In the genomic region with DNA sequence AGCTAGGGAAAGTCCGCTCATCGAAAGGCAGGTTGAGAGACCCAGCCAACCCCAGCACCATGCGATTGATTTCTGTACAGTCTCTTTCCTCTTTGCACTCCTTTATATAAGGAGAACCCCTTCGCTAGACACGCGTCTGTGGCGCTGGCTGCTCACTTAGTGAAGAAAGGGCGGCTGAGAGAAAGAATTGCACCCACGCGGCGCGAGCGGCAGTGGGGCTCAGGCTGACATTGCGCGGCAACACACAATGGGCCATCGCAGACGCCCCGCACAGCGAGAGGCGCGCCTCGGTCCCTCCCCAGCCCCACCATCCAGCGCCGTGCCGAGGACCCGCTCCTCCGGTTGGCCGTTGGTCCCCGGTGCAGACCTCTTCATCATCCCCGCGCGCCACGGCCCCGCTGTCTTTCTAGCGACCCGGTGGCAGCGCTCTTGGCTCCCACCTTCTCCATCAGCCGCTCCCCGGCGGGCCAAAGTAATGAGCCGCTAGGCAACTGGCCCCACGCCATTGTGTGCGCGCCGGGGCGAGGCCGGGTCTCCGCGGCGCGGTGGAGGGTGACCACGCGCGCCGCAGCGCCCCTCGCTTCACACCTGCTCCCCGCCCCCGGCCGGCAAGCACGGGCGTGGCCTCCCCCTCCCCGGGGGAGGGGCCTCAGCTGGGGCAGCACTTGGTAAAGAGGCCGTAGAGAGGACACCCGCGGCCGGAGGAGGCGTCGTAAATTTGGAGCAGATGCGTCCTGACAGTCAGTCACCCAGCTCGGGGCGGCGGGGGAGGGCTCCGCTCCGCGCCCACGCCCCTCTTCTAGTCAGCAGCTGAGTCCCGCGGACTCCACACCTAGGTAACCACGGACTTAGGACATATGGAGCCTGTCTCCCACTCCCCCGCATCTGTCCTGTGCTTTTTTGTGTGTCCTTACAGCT, we compare ENCODE assay signal across 8 mouse cellular contexts. TPM values are rescaled to one million over a fixed set of nuclear protein-coding genes. Genes with fewer than 3 reads are reported as not detected.
DNase-seq lines count a peak whose midpoint lies in the region; ATAC-seq and TF ChIP-seq lines count a peak whose summit lies in the region.

No protein-coding gene starts in this region.

- peaks cover 57% of the 10 kb centered on the region for H3K4me1 ChIP-seq in forebrain, embryonic 10.5 days
- peaks cover 41% of the 10 kb centered on the region for H3K4me1 ChIP-seq in hindbrain, embryonic 14.5 days (replicated peaks; ENCODE audit: control insufficient read depth, insufficient read depth, low read length)
- H3K4me1 ChIP-seq in midbrain, embryonic 13.5 days (replicated peaks) = peaks cover 55% of the 10 kb centered on the region
- peaks cover 14% of the 10 kb centered on the region for H3K4me1 ChIP-seq in testis, adult 2 months (ENCODE audit: control insufficient read depth, insufficient read depth, low read length)

- H3K9ac ChIP-seq in hindbrain, embryonic 14.5 days = peak overlapping the region; percentile 87
- H3K9ac ChIP-seq in midbrain, embryonic 13.5 days (replicated peaks) = peak overlapping the region; percentile 77

- peak; percentile 73 for ATAC-seq in hindbrain, embryonic 14.5 days (ENCODE audit: low FRiP score)
- peak; percentile 67 for ATAC-seq in midbrain, embryonic 13.5 days

- peak; percentile 88 for DNase-seq in heart, adult 11 months
- DNase-seq in heart, postnatal 25 days (ENCODE audit: low spot score) = no peak
- peak; percentile 76 for DNase-seq in brain, adult 2 months (ENCODE audit: low read depth, low spot score)
- peak; percentile 56 for DNase-seq in forebrain, embryonic 10.5 days (ENCODE audit: extremely low spot score, low spot score)
- DNase-seq in hindbrain, embryonic 14.5 days (ENCODE audit: low spot score) = peak; percentile 52
- DNase-seq in left cerebral cortex, postnatal 4 days = peak; percentile 68

- peak overlapping the region; percentile 96 for H3K4me2 ChIP-seq in hindbrain, embryonic 14.5 days (replicated peaks)
- peak overlapping the region; percentile 94 for H3K4me2 ChIP-seq in midbrain, embryonic 13.5 days (replicated peaks)

- intact Hi-C loops in heart, postnatal 25 days (cut with DNase I) = loop anchor here (2.0 to 5.0 kb wide), 3 partner anchors 28 to 177 kb away; partner anchors contain the start of genes Esam and Robo3
- intact Hi-C loops in left cerebral cortex, postnatal 4 days (cut with DNase I) = loop anchor here (10.0 kb wide), 1 partner anchor 474 kb away; no protein-coding TSS in a partner anchor

- peak overlapping the region; percentile 84 for H3K27ac ChIP-seq in forebrain, embryonic 10.5 days
- H3K27ac ChIP-seq in hindbrain, embryonic 14.5 days = peak overlapping the region; percentile 93
- peak overlapping the region; percentile 88 for H3K27ac ChIP-seq in midbrain, embryonic 13.5 days
- no peak overlapping the region for H3K27ac ChIP-seq in testis, adult 2 months (ENCODE audit: control insufficient read depth, insufficient read depth, low read depth, low read length)

- peak overlapping the region; percentile 63 for H3K4me3 ChIP-seq in forebrain, embryonic 10.5 days
- peak overlapping the region; percentile 59 for H3K4me3 ChIP-seq in hindbrain, embryonic 14.5 days (replicated peaks; ENCODE audit: low read length)
- H3K4me3 ChIP-seq in midbrain, embryonic 13.5 days (replicated peaks) = peak overlapping the region; percentile 51
- H3K4me3 ChIP-seq in testis, adult 2 months (ENCODE audit: control insufficient read depth, low read depth, low read length) = peak overlapping the region; percentile 41

- no peak for TF ChIP-seq POLR2A in testis, adult 2 months (IDR thresholded peaks at IDR 0.05; ENCODE audit: control insufficient read depth, low read depth, low read length)

- peaks cover 91% of the 10 kb centered on the region for H3K27me3 ChIP-seq in forebrain, embryonic 10.5 days (ENCODE audit: poor library complexity, severe bottlenecking)
- peaks cover 52% of the 10 kb centered on the region for H3K27me3 ChIP-seq in hindbrain, embryonic 14.5 days (ENCODE audit: control insufficient read depth, insufficient read depth, low read length)
- peaks cover 81% of the 10 kb centered on the region for H3K27me3 ChIP-seq in midbrain, embryonic 13.5 days
- H3K27me3 ChIP-seq in testis, adult 2 months (ENCODE audit: control insufficient read depth, insufficient read depth, low read length) = no peaks in the 10 kb centered on the region

- no peaks in the 10 kb centered on the region for H3K9me3 ChIP-seq in forebrain, embryonic 10.5 days
- H3K9me3 ChIP-seq in hindbrain, embryonic 14.5 days (ENCODE audit: control insufficient read depth, low read length) = no peaks in the 10 kb centered on the region
- no peaks in the 10 kb centered on the region for H3K9me3 ChIP-seq in midbrain, embryonic 13.5 days

- no peaks in the 10 kb centered on the region for H3K36me3 ChIP-seq in forebrain, embryonic 10.5 days (replicated peaks)
- no peaks in the 10 kb centered on the region for H3K36me3 ChIP-seq in hindbrain, embryonic 14.5 days (replicated peaks; ENCODE audit: control insufficient read depth, insufficient read depth)
- no peaks in the 10 kb centered on the region for H3K36me3 ChIP-seq in midbrain, embryonic 13.5 days
- H3K36me3 ChIP-seq in testis, adult 2 months (ENCODE audit: control insufficient read depth, insufficient read depth, low read length) = no peaks in the 10 kb centered on the region

- no peak for TF ChIP-seq CTCF in testis, adult 2 months (IDR thresholded peaks at IDR 0.05; ENCODE audit: control insufficient read depth, insufficient read depth, insufficient replicate concordance, low read depth, low read length)

- WGBS in forebrain, embryonic 10.5 days = under 1% methylated on average over 81 of the region's 81 CpGs
- WGBS in hindbrain, embryonic 14.5 days = under 1% methylated on average over 80 of the region's 81 CpGs
- WGBS in midbrain, embryonic 13.5 days = under 1% methylated on average over 81 of the region's 81 CpGs

RNA-seq across cellular contexts. Expression of gene Robo3, which starts 27.3 kb away (rescaled TPM):
- total RNA-seq in heart, postnatal 25 days (2021) = not detected
- polyA plus RNA-seq in forebrain, embryonic 10.5 days (2016; fragmentation: Nextera tagmentation; extraction: Ambion mirVana) = 3.9 and 5.5 TPM in 2 replicates
- polyA plus RNA-seq in hindbrain, embryonic 14.5 days (2014; fragmentation: Nextera tagmentation; extraction: Ambion mirVana) = 13.3 and 20.5 TPM in 2 replicates
- 1 to 10 TPM; 6.1 to 6.6 TPM for total RNA-seq in left cerebral cortex, postnatal 4 days (2021)
- 20.5 and 22.4 TPM in 2 replicates for polyA plus RNA-seq in midbrain, embryonic 13.5 days (2015; fragmentation: Nextera tagmentation; extraction: Ambion mirVana)
- polyA plus RNA-seq in testis, adult 2 months (2012; rRNA removed) = 1.0 and 1.4 TPM in 2 replicates

RNA-seq across cellular contexts. Expression of gene Msantd2, which starts 28.8 kb away (rescaled TPM):
- 1 to 10 TPM; 7.8 to 8.0 TPM for total RNA-seq in heart, postnatal 25 days (2021)
- 34.4 and 35.4 TPM in 2 replicates for polyA plus RNA-seq in forebrain, embryonic 10.5 days (2016; fragmentation: Nextera tagmentation; extraction: Ambion mirVana)
- 29.9 and 36.6 TPM in 2 replicates for polyA plus RNA-seq in hindbrain, embryonic 14.5 days (2014; fragmentation: Nextera tagmentation; extraction: Ambion mirVana)
- total RNA-seq in left cerebral cortex, postnatal 4 days (2021) = 10 to 100 TPM; 45.4 to 56.0 TPM
- 36.5 and 39.5 TPM in 2 replicates for polyA plus RNA-seq in midbrain, embryonic 13.5 days (2015; fragmentation: Nextera tagmentation; extraction: Ambion mirVana)
- 10.5 and 16.6 TPM in 2 replicates for polyA plus RNA-seq in testis, adult 2 months (2012; rRNA removed)

RNA-seq across cellular contexts. Expression of gene Robo4, which starts 58.6 kb away (rescaled TPM):
- 10 to 100 TPM; 29.7 to 30.1 TPM for total RNA-seq in heart, postnatal 25 days (2021)
- 4.8 and 6.8 TPM in 2 replicates for polyA plus RNA-seq in forebrain, embryonic 10.5 days (2016; fragmentation: Nextera tagmentation; extraction: Ambion mirVana)
- polyA plus RNA-seq in hindbrain, embryonic 14.5 days (2014; fragmentation: Nextera tagmentation; extraction: Ambion mirVana) = 4.8 and 5.9 TPM in 2 replicates
- 1 to 10 TPM; 6.5 to 7.4 TPM for total RNA-seq in left cerebral cortex, postnatal 4 days (2021)
- polyA plus RNA-seq in midbrain, embryonic 13.5 days (2015; fragmentation: Nextera tagmentation; extraction: Ambion mirVana) = 4.0 and 4.9 TPM in 2 replicates
- polyA plus RNA-seq in testis, adult 2 months (2012; rRNA removed) = 1.0 and 1.2 TPM in 2 replicates
